Mouse (Mus musculus) lung, adult 2 months (tissue): ENCODE data around the gene Nfix. TPM values are rescaled to one million over a fixed set of nuclear protein-coding genes. Genes with fewer than 3 reads are reported as not detected.
A peak's percentile ranks its signal among the peaks of the same experiment; 100 is the strongest.

Experiments used
- DNase-seq: peaks from one replicate; pipeline ENCODE4 v3.0.0; 2022
- H3K4me1 ChIP-seq: fragments of 200-500 bp; 2 replicates; pipeline ENCODE4 v1.6.1; 2011; ENCODE audit warnings: low read length; ENCODE audit not compliant: control insufficient read depth, insufficient read depth
- H3K4me3 ChIP-seq: fragments of 200-500 bp; replicated peaks from 2 replicates; pipeline ENCODE3; 2011; ENCODE audit warnings: low read depth, mild to moderate bottlenecking, control low read depth, low read length; ENCODE audit errors: extremely low read depth
- CTCF ChIP-seq: fragments of 200-500 bp; IDR thresholded peaks from 2 replicates; pipeline ENCODE4 v1.5.1; 2011; ENCODE audit warnings: mild to moderate bottlenecking, low read length, control low read depth; ENCODE audit not compliant: insufficient read depth
- POLR2A ChIP-seq: fragments of 200-500 bp; IDR thresholded peaks from 2 replicates; pipeline ENCODE4 v1.6.1; 2011; ENCODE audit warnings: low read depth, mild to moderate bottlenecking, control low read depth, low read length, borderline replicate concordance; ENCODE audit errors: extremely low read depth
- WGBS: fragments of 180-500 bp; shearing (Covaris S2); methylation state at CpG from one replicate; pipeline ENCODE4 v1.1.7; 2018; 5-methylcytosine and 5-hydroxymethylcytosine counted together
- polyA plus RNA-seq: library from polyadenylated mRNA; depleted of rRNA; stranded (reverse); fragments of >200 nt; gene quantifications from 2 replicates; pipeline ENCODE4 v1.2.3, GENCODE M21; 2012

Nfix gene
- polyA plus RNA-seq, 1 experiment, result 96.2 TPM

DNA sequence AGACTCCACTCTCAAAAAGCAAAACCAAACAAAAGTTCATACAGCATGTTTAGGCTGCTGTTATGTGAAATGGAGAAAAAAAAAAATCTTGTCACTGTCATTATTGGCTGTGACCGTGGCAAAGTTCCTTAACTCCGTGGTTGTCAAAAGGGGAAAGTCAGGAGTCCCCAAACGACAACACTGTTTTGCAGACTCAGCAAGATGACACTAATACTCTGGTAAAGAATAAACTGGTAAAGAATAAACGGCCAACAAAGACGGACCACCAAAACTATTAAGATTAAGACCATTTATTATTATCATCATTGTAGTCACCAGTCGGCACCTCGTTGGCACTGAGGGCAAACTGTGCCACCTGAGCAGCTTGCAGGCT lies 39.7 kb upstream of the Nfix start:
- no peak for TF ChIP-seq POLR2A
- TF ChIP-seq CTCF, result no peak
- Histone ChIP-seq H3K4me1 (peaks cover 6% of the 10 kb centered on the region), H3K4me3 (peak overlapping the region; percentile 86)
- WGBS, result under 1% methylated on average over 7 of the region's 7 CpGs
- DNase-seq, result no peak

DNA sequence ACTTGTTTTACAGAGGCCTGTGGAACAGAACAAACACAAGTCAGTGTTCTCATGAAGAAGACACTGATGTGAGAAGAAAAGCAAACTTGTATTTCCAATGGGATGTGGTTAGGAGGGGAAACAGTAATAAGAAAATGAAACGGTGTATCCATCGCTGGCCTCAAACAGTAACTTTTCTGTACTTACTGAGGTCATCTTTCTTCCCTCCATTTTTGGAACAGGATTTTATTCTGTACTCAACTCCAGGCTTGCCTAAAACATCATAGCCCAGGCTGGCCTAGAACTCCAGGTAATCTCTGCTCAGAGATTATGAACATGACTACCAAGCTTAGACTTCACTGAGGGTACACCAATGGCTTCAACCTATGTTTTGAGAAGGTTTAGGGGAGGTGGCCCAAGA lies 39.3 kb upstream of the Nfix start:
- Histone ChIP-seq H3K4me1 (peaks cover 3% of the 10 kb centered on the region), H3K4me3 (no peak overlapping the region)
- no peak for TF ChIP-seq CTCF
- TF ChIP-seq POLR2A, result no peak
- WGBS, result 83% methylated on average over 2 of the region's 2 CpGs
- no peak for DNase-seq

DNA sequence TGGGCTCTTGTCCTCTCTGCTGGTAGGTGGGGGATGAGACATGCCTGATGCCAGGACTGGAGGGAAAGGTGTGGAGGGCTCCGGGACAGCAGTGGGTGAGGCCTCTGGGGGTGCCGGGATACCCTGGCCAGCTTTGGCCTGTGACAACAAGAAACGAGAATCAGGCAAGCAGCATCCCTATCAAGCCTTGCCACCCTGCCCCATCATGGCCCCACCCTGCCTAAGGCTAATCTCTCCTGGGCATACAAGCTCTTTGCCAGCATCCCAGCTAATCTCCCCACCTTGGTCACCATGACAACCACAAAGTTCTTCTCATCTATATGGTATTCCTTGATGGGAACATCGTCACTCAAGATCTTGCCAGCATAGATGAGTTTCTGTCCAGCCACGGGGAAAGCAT lies 38.4 kb upstream of the Nfix start:
- no peak for DNase-seq
- WGBS, result 82% methylated on average over 5 of the region's 5 CpGs
- Histone ChIP-seq H3K4me1 (peaks cover 3% of the 10 kb centered on the region), H3K4me3 (no peak overlapping the region)
- TF ChIP-seq POLR2A, result no peak
- no peak for TF ChIP-seq CTCF

GRCm38 (mm10) chr8:84837912-84838470 lies 37.8 kb upstream of the Nfix start:
- WGBS, result 85% methylated on average over 15 of the region's 15 CpGs
- Histone ChIP-seq H3K4me3 (no peak overlapping the region), H3K4me1 (peaks cover 3% of the 10 kb centered on the region)
- no peak for DNase-seq
- TF ChIP-seq POLR2A (no peak), CTCF (no peak)

DNA sequence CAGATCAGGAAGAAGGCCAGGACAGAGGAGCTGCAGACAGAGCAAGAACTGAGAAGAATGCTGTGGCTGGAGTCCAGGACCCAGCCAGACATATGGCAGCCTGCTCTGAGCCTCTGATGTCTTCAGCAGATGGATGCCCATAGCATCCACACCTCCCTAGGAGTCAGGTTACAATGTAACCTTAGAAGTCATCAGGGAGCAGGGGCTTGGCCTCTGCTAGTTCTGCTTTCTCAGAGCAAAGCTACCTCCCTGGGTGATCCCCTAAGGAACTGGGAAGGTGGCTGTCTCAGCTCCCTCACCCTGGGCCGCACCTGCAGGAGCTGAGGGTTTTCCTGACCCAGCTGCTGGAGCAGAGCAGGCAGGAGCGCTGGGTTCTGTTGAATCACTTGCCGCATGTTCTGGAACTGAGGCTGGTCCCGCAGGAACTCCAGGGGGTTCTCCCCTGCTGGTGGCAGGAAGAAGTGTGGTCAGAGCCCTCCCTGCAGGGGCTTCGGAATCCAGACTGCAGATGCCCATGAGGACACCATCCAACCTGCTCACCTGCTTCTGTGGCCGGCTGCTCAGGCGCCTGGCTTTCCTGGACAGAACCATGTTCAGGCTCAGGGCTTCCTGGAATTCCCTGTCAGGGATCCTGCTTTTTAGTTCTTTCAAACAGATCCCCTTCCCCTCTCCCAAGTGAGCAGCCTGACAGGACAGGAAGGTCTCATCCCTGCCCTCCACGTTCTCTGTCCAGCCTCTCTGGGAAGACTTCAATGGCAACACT lies 37.2 kb upstream of the Nfix start:
- 61% methylated on average over 8 of the region's 8 CpGs for WGBS

GRCm38 (mm10) chr8:84834866-84835855 lies 35.0 kb upstream of the Nfix start:
- no peak for DNase-seq
- Histone ChIP-seq H3K4me1 (peaks cover 2% of the 10 kb centered on the region; the same call in 1 of the 2 replicates), H3K4me3 (no peak overlapping the region)
- 65% methylated on average over 10 of the region's 10 CpGs for WGBS
- TF ChIP-seq CTCF, result no peak
- TF ChIP-seq POLR2A, result no peak

More for the DNA sequence above, 37.2 kb upstream of the Nfix start:
- DNase-seq, result no peak
- Histone ChIP-seq H3K4me3 (no peak overlapping the region), H3K4me1 (peaks cover 5% of the 10 kb centered on the region)
- TF ChIP-seq CTCF (no peak), POLR2A (no peak)

DNA sequence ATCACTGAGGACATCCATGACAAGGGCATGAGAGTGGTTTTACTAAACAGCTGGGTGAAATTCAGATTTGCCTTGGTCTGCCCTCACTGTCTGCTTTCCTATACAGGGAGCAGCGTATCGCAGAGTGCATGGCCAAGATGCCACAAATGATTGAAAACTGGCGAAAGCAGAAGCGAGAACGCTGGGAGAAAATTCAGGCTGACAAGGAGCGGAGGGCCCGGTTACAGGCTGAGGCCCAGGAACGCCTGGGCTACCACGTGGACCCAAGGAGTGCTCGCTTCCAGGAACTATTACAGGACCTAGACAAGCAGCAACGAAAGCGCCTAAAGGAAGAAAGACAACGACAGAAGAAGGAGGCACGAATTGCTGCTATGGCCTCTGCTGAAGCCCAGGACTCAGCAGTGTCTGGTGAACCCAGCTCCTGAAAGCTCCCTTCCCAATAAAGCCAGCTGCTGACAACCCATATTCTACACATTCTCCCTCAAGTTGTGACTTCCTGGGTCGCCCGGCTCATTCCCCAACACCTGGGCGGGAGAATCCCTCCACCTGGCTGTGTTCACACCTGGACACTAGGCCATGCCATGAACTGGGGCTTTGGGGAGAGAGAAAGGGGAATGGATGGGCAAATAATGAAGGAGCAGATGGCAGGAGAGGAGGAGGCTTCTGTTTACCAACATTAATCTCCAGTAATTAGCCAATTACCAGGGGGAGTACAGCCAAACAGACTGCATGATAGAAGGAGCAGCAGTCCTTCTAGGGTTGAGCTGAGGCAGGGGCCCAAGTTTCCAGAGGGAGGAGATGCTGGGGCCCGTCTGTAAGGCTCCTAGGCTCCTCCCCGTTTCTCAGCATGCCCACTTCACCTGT lies 34.1 kb upstream of the Nfix start:
- no peak overlapping the region for H3K4me3 ChIP-seq
- H3K4me1 ChIP-seq, result peaks cover 2% of the 10 kb centered on the region; the same call in 1 of the 2 replicates
- no peak for DNase-seq
- WGBS, result 87% methylated on average over 19 of the region's 19 CpGs
- no peak for TF ChIP-seq CTCF
- TF ChIP-seq POLR2A, result no peak

DNA sequence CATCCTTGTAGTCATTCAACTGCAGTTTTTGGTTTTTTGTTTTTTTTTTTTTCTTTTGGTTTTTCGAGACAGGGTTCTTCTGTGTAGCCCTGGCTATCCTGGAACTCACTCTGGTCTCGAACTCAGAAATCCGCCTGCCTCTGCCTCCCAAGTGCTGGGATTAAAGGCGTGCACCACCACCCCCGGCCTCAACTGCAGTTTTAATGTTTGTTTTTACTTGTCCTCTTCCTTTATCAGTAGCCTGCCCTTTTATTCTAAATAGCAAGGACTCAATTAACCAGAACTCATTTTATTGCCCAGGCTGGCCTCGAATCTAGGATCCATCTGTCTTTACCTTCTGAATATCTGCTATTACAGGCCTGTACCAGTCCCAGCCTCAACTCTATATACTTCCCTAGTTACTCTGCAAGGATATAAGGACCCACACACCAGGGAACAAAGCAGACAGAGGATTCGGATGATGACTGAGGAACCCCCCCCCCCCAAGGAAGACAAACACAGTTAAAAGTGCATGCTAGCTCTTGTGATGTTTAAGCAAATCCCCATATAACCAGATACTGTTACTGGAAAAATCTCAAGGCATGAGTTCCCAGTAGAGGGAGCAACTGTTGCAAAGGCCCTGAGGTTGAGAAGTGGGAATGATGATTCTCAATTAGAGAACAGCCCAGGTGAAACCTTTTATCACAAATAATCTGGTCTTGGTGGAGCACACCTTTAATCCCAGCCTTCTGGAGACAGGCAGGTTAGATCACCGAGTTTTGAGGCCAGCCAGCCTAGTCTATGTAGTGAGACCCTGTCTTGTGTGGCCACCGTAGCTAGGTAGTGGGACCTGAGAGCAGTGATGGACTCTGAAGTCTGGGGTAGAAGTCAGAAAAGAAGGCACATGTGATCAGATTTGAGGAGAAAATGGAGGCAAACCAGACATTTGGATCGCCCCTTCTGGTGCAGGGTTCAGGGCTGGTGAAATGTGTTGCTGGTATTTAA lies 32.9 kb upstream of the Nfix start:
- no peak for DNase-seq
- TF ChIP-seq POLR2A (no peak), CTCF (no peak)
- peaks cover 2% of the 10 kb centered on the region; the same call in 1 of the 2 replicates for H3K4me1 ChIP-seq
- 42% methylated on average over 10 of the region's 10 CpGs for WGBS
- H3K4me3 ChIP-seq, result peak overlapping the region; percentile 99
